Mouse (Mus musculus): ENCODE measurements around the gene Pcp2. TPM values are rescaled to one million over a fixed set of nuclear protein-coding genes. Genes with fewer than 3 reads are reported as not detected.
"Not testable (repeated sequence)": the region's sequence is repeated elsewhere in the genome, so short reads cannot be mapped to it uniquely, and the experiment has no call there.

Gene Pcp2
- polyA plus RNA-seq, 1 experiment from 2014 or later, result 0.17 TPM

GRCm38 (mm10) chr8:3586452-3586851 lies 38.9 kb downstream of the Pcp2 start:
- no peak overlapping the region for H3K27ac ChIP-seq
- H3K36me3 ChIP-seq (ENCODE audit: poor library complexity, severe bottlenecking), result no peaks in the 10 kb centered on the region
- no peaks in the 10 kb centered on the region; the same call in 1 of the 2 replicates for H3K4me1 ChIP-seq
- ATAC-seq, result no peak
- H3K9me3 ChIP-seq (replicated peaks), result no peaks in the 10 kb centered on the region
- peaks cover 3% of the 10 kb centered on the region; the same call in 1 of the 2 replicates for H3K27me3 ChIP-seq
- H3K4me2 ChIP-seq, result no peak overlapping the region
- H3K9ac ChIP-seq, result no peak overlapping the region
- H3K4me3 ChIP-seq, result no peak overlapping the region
- WGBS, result 93% methylated on average over 2 of the region's 2 CpGs

DNA sequence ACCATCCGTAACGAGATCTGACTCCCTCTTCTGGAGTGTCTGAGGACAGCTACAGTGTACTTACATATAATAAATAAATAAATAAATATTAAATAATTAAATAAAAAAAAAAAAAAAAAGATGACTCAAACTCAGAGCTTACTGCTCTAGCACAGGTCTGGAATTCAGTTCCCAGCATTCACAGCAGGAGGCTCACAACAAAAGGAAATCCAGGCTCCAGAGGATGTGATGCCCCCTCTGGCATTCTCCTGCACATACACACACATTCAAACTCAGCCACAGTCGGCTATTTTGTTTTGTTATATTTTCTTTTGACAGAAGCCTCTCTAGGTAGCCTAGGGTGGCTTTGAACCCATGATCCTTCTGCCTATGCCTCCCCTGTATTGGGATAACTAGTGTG lies 43.4 kb downstream of the Pcp2 start:
- not testable (repeated sequence) for H3K27ac ChIP-seq; H3K4me3 ChIP-seq; ATAC-seq; H3K9ac ChIP-seq; H3K9me3 ChIP-seq (replicated peaks); H3K27me3 ChIP-seq; H3K36me3 ChIP-seq (ENCODE audit: poor library complexity, severe bottlenecking); H3K4me1 ChIP-seq; H3K4me2 ChIP-seq
- 91% methylated on average over 3 of the region's 3 CpGs for WGBS

GRCm38 (mm10) chr8:3579390-3580364 lies 45.7 kb downstream of the Pcp2 start:
- H3K4me2 ChIP-seq, result no peak overlapping the region
- no peak for ATAC-seq
- no peaks in the 10 kb centered on the region for H3K27me3 ChIP-seq
- no peaks in the 10 kb centered on the region for H3K9me3 ChIP-seq (replicated peaks)
- H3K4me3 ChIP-seq, result no peak overlapping the region
- no peak overlapping the region for H3K27ac ChIP-seq
- H3K4me1 ChIP-seq, result no peaks in the 10 kb centered on the region
- 80% methylated on average over 9 of the region's 9 CpGs for WGBS
- H3K9ac ChIP-seq, result no peak overlapping the region
- no peaks in the 10 kb centered on the region for H3K36me3 ChIP-seq (ENCODE audit: poor library complexity, severe bottlenecking)

- H3K9me3 ChIP-seq (replicated peaks), result no peaks in the 10 kb centered on the region
- WGBS, result 81% methylated on average over 15 of the region's 15 CpGs
- H3K4me2 ChIP-seq, result no peak overlapping the region
- H3K4me3 ChIP-seq, result no peak overlapping the region
- no peaks in the 10 kb centered on the region for H3K36me3 ChIP-seq (ENCODE audit: poor library complexity, severe bottlenecking)
- ATAC-seq, result no peak
- no peak overlapping the region for H3K9ac ChIP-seq
- H3K27ac ChIP-seq, result no peak overlapping the region
- no peaks in the 10 kb centered on the region for H3K27me3 ChIP-seq
- no peaks in the 10 kb centered on the region for H3K4me1 ChIP-seq
Measured at GRCm38 (mm10) chr8:3576211-3576960, 49.0 kb downstream of the Pcp2 start.

- no peak for ATAC-seq
- 92% methylated on average over 3 of the region's 3 CpGs for WGBS
- Histone ChIP-seq H3K4me1 (no peaks in the 10 kb centered on the region), H3K27me3 (no peaks in the 10 kb centered on the region), H3K9me3 (replicated peaks) (no peaks in the 10 kb centered on the region), H3K4me2 (no peak overlapping the region), H3K4me3 (no peak overlapping the region), H3K36me3 (ENCODE audit: poor library complexity, severe bottlenecking) (no peaks in the 10 kb centered on the region), H3K9ac (no peak overlapping the region), H3K27ac (no peak overlapping the region)
Measured at GRCm38 (mm10) chr8:3574546-3574945, 50.8 kb downstream of the Pcp2 start.

Other genes with a start within 250 kb of the Pcp2 start
- gene Arhgef18, start 232.5 kb downstream of the Pcp2 start, polyA plus RNA-seq (2015; fragmentation: Nextera tagmentation; extraction: Ambion mirVana), result 11.1 and 11.7 TPM in 2 replicates
- gene Pex11g, start 157.9 kb downstream of the Pcp2 start, polyA plus RNA-seq (2015; fragmentation: Nextera tagmentation; extraction: Ambion mirVana), result 3.9 and 4.8 TPM in 2 replicates
- 0.10 TPM in 1 of 2 replicates, not detected in the other for gene Tex45, start 154.7 kb downstream of the Pcp2 start, polyA plus RNA-seq (2015; fragmentation: Nextera tagmentation; extraction: Ambion mirVana)
- 67.2 and 72.0 TPM in 2 replicates for gene Zfp358, start 132.4 kb downstream of the Pcp2 start, polyA plus RNA-seq (2015; fragmentation: Nextera tagmentation; extraction: Ambion mirVana)
- gene Mcoln1, start 125.1 kb downstream of the Pcp2 start, polyA plus RNA-seq (2015; fragmentation: Nextera tagmentation; extraction: Ambion mirVana), result 68.5 and 68.7 TPM in 2 replicates
- 20.3 and 23.8 TPM in 2 replicates for gene Pnpla6, start 110.2 kb downstream of the Pcp2 start, polyA plus RNA-seq (2015; fragmentation: Nextera tagmentation; extraction: Ambion mirVana)
- gene C330021F23Rik, start 57.6 kb downstream of the Pcp2 start, polyA plus RNA-seq (2015; fragmentation: Nextera tagmentation; extraction: Ambion mirVana), result 1.6 and 2.3 TPM in 2 replicates
- gene Camsap3, start 38.3 kb downstream of the Pcp2 start, polyA plus RNA-seq (2015; fragmentation: Nextera tagmentation; extraction: Ambion mirVana), result 19.5 and 19.9 TPM in 2 replicates
- gene Xab2, start 4.2 kb downstream of the Pcp2 start, polyA plus RNA-seq (2015; fragmentation: Nextera tagmentation; extraction: Ambion mirVana), result 64.0 and 72.5 TPM in 2 replicates
- 113 and 138 TPM in 2 replicates for gene Pet100, start 4.0 kb downstream of the Pcp2 start, polyA plus RNA-seq (2015; fragmentation: Nextera tagmentation; extraction: Ambion mirVana)
- 35.7 and 40.1 TPM in 2 replicates for gene Stxbp2, start 5.4 kb upstream of the Pcp2 start, polyA plus RNA-seq (2015; fragmentation: Nextera tagmentation; extraction: Ambion mirVana)
- gene Retn, start 30.2 kb upstream of the Pcp2 start, polyA plus RNA-seq (2015; fragmentation: Nextera tagmentation; extraction: Ambion mirVana), result 0.31 and 0.64 TPM in 2 replicates
- 0.15 and 0.18 TPM in 2 replicates for gene Mcemp1, start 40.2 kb upstream of the Pcp2 start, polyA plus RNA-seq (2015; fragmentation: Nextera tagmentation; extraction: Ambion mirVana)
- gene Fcor, start 46.8 kb upstream of the Pcp2 start, polyA plus RNA-seq (2015; fragmentation: Nextera tagmentation; extraction: Ambion mirVana), result 6.5 and 9.0 TPM in 2 replicates
- gene Trappc5, start 50.8 kb upstream of the Pcp2 start, polyA plus RNA-seq (2015; fragmentation: Nextera tagmentation; extraction: Ambion mirVana), result 52.0 and 57.4 TPM in 2 replicates
- gene Fcer2a, start 68.6 kb upstream of the Pcp2 start, polyA plus RNA-seq (2015; fragmentation: Nextera tagmentation; extraction: Ambion mirVana), result 0.23 and 0.37 TPM in 2 replicates
- not detected in 2 replicates for gene Clec4g, start 95.1 kb upstream of the Pcp2 start, polyA plus RNA-seq (2015; fragmentation: Nextera tagmentation; extraction: Ambion mirVana)
- gene Cd209a, start 123.4 kb upstream of the Pcp2 start, polyA plus RNA-seq (2015; fragmentation: Nextera tagmentation; extraction: Ambion mirVana), result not detected in 2 replicates
- gene Cd209e, start 228.8 kb upstream of the Pcp2 start, polyA plus RNA-seq (2015; fragmentation: Nextera tagmentation; extraction: Ambion mirVana), result not detected in 2 replicates

All from forebrain, embryonic 13.5 days (tissue).